Mouse (Mus musculus): Measurements from ENCODE around the gene Phf7. TPM values are rescaled to one million over a fixed set of nuclear protein-coding genes. Genes with fewer than 3 reads are reported as not detected.

The Phf7 gene
- 1 to 10 TPM; 5.3 to 6.0 TPM for total RNA-seq (2021)
- long read RNA-seq, experiment 1, partial matches to known transcripts, result 1 of 1 reads
- long read RNA-seq, experiment 1, other reads (novel, unspliced or antisense), result 0 of 1 reads
- long read RNA-seq, experiment 2, partial matches to known transcripts, result 0 of 4 reads
- long read RNA-seq, experiment 2, other reads (novel, unspliced or antisense), result 2 of 4 reads

GRCm38 (mm10) chr14:31251084-31251604 lies at the start of gene Phf7, which contains the start of gene Bap1:
Phf7 (minus strand) TSS chr14:31251317.
Bap1 (plus strand) TSS chr14:31251450.
- peak within 1 kb of the TSS; percentile 98 for H3K27ac ChIP-seq
- peak; percentile 41 for TF ChIP-seq CTCF (conservative IDR thresholded peaks at IDR 0.05)
- DNase-seq (ENCODE audit: low spot score in 2 of 2), result peak; percentile 93 to 99
- H3K4me3 ChIP-seq, result peak within 1 kb of the TSS; percentile 99

GRCm38 (mm10) chr14:31285728-31286127 lies 34.6 kb upstream of the Phf7 start:
- no peak for TF ChIP-seq CTCF (conservative IDR thresholded peaks at IDR 0.05)
- no peak overlapping the region for H3K4me3 ChIP-seq
- DNase-seq (ENCODE audit: low spot score in 2 of 2), result no peak
- no peak overlapping the region for H3K27ac ChIP-seq

GRCm38 (mm10) chr14:31272164-31272563 lies 21.0 kb upstream of the Phf7 start:
- no peak overlapping the region for H3K27ac ChIP-seq
- no peak overlapping the region for H3K4me3 ChIP-seq
- peak; percentile 93 for TF ChIP-seq CTCF (conservative IDR thresholded peaks at IDR 0.05)
- DNase-seq (ENCODE audit: low spot score in 2 of 2), result peak; percentile 69 to 88

- no peak for TF ChIP-seq CTCF (conservative IDR thresholded peaks at IDR 0.05)
- no peak overlapping the region for H3K4me3 ChIP-seq
- no peak for DNase-seq (ENCODE audit: low spot score in 2 of 2)
- no peak overlapping the region for H3K27ac ChIP-seq
These were observed 20.0 kb upstream of the Phf7 start for GRCm38 (mm10) chr14:31271121-31271520.

GRCm38 (mm10) chr14:31269456-31270100 lies 18.5 kb upstream of the Phf7 start:
- TF ChIP-seq CTCF (conservative IDR thresholded peaks at IDR 0.05), result no peak
- DNase-seq (ENCODE audit: low spot score in 2 of 2), result peak; percentile 48 to 66
- H3K4me3 ChIP-seq, result peak overlapping the region; percentile 38
- peak overlapping the region; percentile 97 for H3K27ac ChIP-seq

- DNase-seq (ENCODE audit: low spot score in 2 of 2), result peak; percentile 56 to 89
- peak overlapping the region; percentile 97 for H3K27ac ChIP-seq
- peak overlapping the region; percentile 38 for H3K4me3 ChIP-seq
- no peak for TF ChIP-seq CTCF (conservative IDR thresholded peaks at IDR 0.05)
These were observed 17.3 kb upstream of the Phf7 start for GRCm38 (mm10) chr14:31268301-31269001.

GRCm38 (mm10) chr14:31267649-31268048 lies 16.5 kb upstream of the Phf7 start:
- Histone ChIP-seq H3K4me3 (no peak overlapping the region), H3K27ac (peak overlapping the region; percentile 97)
- TF ChIP-seq CTCF (conservative IDR thresholded peaks at IDR 0.05), result no peak
- DNase-seq (ENCODE audit: low spot score in 2 of 2), result no peak

GRCm38 (mm10) chr14:31260932-31261331 lies 9.8 kb upstream of the Phf7 start:
- Histone ChIP-seq H3K4me3 (no peak overlapping the region), H3K27ac (no peak overlapping the region)
- no peak for DNase-seq (ENCODE audit: low spot score in 2 of 2)
- no peak for TF ChIP-seq CTCF (conservative IDR thresholded peaks at IDR 0.05)

- Histone ChIP-seq H3K27ac (no peak overlapping the region), H3K4me3 (no peak overlapping the region)
- DNase-seq (ENCODE audit: low spot score in 2 of 2), result no peak
- no peak for TF ChIP-seq CTCF (conservative IDR thresholded peaks at IDR 0.05)
These were observed 9.3 kb upstream of the Phf7 start for GRCm38 (mm10) chr14:31260374-31260773.

- H3K4me3 ChIP-seq, result no peak overlapping the region
- no peak for DNase-seq (ENCODE audit: low spot score in 2 of 2)
- no peak overlapping the region for H3K27ac ChIP-seq
- TF ChIP-seq CTCF (conservative IDR thresholded peaks at IDR 0.05), result no peak
These were observed 7.4 kb upstream of the Phf7 start for GRCm38 (mm10) chr14:31258476-31259050.

GRCm38 (mm10) chr14:31252091-31252490 lies 974 bp upstream of the Phf7 start:
- peak overlapping the region; percentile 99 for H3K4me3 ChIP-seq
- peak overlapping the region; percentile 98 for H3K27ac ChIP-seq
- TF ChIP-seq CTCF (conservative IDR thresholded peaks at IDR 0.05), result no peak
- DNase-seq (ENCODE audit: low spot score in 2 of 2), result no peak

- TF ChIP-seq CTCF (conservative IDR thresholded peaks at IDR 0.05), result no peak
- no peak for DNase-seq (ENCODE audit: low spot score in 2 of 2)
- peak overlapping the region; percentile 99 for H3K4me3 ChIP-seq
- H3K27ac ChIP-seq, result peak overlapping the region; percentile 98
These were observed 509 bp upstream of the Phf7 start for GRCm38 (mm10) chr14:31251626-31252025.

Data from layer of hippocampus, adult 2 months (tissue).